Mouse (Mus musculus) thymus, adult 18-20 months (tissue): ENCODE data around the gene Fam20c.

ENCODE experiments used
- DNase-seq, 2 experiments: peaks; one replicate each; pipeline ENCODE4 v3.0.0; 2022; ENCODE audit warnings: mixed read lengths in 2 of 2

Gene Fam20c

DNA sequence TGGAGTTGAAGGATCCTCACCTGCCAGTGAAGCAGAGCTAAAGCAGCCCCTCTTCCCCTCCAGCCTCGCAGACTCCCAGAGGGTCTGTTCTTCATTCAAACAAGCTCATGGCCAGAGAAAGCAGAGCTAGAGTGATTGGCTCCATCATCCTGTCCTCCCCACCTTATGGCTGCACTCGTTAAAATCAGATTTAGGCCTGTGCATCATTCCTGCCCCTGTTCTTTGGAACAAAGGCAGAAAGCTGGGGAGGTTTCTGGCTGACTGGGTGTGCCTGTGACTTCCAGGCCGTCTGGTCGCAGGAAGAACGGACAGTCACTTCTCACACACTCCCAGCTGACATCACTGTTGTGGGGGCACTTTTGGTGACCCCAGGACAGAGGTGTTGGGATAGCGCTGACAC, 2.8 kb downstream of the Fam20c start:
- no peak for DNase-seq

DNA sequence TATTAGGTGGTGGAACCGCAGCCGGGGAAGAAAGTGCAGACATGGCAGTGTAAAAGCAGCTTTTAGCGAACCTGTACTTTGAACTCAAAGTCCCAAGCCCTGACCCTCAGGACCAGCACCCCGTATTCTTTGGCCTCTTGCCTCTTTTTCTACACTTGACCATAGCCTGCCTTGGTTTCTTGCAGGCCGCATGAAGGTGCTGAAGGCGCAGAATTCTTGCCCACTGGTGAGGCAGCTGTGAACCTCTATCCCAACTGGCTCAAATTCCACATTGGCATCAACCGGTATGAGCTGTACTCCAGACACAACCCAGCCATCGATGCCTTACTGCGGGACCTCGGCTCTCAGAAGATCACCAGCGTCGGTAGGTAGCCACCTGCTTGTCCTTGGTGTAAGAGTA, 3.3 kb downstream of the Fam20c start:
- DNase-seq: no peak

DNA sequence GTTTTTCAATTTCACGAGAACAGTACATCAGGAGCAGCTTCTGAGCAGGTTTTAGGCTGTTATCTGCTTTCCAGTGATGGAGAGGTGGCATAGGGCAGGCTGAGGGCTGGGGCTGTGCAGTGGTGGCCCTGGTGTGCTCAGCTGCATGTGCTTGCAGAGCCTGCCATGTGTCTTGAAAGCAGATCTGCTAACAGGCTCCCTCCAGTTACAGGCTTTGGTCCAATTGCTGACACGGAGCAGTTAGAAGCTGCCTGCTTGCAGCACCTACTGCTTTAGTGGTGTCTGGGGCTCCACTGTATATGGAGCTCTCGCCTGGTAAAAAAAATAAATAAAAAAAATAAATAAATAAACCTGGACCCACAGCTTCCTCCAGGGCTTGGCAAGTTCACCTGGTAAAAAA, 4.2 kb downstream of the Fam20c start:
- no peak for DNase-seq

DNA sequence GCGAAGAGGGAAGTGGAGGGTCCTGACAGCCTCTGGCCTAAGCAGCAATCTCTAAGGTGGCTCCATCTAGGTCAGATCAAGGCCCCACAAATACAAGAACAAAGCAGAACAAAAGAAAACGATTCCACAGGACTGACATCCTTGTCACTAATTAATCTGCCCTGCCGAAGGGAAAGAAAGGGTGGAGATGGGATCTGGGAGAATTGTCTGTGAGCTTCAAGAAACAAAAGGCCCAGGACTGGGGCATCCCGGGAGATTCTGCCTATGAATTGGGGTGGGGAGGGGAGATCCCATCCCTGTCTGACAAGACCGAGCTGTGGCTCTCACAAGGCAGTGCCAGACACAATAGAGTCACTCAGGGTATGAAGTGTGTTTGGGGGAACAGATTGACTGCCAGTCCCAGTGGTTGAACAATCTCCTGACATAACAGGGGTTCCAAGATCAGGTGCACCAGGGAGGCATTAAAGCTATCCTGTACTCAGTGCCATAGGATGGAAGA, 7.6 kb downstream of the Fam20c start:
- DNase-seq: no peak

DNA sequence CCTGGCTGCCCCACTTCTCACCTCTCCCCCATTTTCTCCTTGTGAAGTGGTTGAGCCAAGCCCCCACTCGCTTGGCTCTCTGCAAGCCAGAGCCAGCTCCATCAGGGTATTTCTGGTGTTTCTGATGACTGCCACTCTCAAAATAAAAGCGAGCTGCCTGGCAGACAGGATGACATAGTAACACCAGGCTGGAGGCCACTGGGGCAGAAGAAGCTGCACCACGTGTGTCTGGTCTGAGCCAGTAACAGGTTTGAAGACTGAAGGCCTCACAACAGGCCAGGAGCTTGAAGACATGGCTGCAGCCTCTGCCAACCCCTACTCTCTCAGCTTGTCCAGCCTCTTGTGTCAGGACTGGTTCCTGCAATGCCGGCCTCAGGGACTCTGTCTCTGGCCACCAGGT, 8.0 kb downstream of the Fam20c start:
- no peak for DNase-seq

DNA sequence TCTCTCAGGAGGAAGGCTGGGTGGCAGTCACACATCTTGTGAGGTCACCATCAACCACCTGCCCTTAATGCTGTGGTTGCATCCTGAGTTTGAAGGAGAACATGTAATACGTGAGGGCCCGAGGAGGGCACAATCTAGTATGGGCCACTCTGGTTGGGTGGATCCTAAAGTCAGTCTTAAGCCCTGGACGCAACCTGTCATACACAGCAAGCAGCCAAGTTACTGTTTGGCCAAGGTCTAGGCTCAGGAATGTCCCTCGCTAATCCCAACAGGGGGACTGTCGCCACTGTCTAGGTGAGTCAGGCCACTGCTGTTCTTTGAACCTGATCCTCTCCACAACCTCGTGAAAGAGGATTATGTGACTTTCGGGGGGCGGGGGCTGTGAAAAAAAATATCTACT, 10.3 kb downstream of the Fam20c start:
- no peak for DNase-seq

DNA sequence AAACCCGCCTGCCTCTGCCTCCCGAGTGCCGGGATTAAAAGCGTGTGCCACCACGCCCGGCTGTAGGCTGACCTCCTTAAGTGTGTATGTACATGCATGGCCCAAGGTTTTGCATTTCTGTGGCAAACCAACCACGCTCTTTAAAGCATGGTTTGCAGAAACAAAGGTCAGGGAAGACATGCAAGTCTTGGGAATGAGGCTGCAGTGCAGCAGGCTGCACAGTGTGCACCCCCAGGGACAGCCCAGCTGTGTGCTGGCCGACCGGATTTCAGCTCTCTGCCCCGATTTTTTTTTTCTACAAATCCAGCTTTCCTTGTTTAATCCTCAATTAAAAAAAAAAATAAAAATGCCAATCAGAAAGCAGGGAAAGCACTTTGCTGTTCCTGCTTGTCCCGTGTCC, 13.3 kb downstream of the Fam20c start:
- no peak for DNase-seq

DNA sequence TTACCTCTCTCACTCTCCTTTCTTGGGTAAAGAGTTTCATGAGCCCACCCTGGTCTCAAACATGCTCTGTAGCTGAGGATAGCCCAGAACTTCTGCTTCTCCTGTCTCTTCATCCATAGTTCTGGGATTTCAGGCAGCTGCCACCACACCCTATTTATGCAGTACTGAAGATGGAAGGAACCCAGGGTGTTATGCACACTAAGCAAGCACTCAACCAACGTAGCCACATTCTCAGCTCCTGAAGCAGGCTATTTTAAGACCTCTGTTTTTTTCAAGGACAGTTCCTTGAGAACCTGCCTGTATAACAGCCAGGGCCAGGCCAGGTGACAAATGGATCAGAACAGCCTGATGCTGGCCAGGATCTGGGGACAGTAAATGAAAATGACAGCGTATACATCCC, 14.4 kb downstream of the Fam20c start:
- no peak for DNase-seq

DNA sequence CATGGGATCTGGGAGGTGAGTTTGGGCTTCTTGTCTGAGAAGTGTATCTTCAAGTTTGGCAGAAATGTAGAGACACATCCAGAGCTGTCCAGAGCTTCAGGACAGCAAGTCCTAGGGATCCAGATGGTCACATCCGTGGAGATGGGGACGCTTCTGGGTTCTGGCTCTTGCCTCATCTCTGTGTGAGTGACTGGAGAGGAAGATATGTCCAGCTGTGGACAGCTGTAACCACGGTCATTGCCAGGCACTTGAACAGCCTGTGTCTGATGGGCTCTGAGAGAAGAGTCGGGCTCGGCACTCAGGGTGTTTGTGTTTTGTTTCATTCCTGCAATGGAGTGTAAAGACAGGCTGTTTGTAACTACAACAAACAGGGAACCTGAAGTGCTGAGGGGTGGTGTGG, 14.8 kb downstream of the Fam20c start:
- DNase-seq: no peak

DNA sequence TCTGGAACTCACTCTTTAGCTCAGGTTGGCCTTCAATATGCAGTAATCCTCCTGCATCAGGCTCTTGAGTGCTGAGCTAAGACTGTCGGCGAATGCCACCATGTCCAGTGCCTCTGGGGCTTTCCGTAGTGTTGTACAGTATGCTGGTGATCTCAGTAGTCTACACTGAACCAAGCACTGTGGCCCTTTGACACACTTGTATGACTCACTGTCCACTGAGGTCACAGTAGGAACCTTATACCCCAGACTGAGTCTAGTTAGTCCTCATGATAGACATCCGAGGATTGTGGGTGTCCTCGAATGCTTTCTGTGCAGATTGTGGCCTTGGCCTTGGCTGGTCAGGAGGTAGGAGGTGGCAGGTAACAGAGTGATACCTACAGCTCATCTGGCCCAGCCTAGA, 20.8 kb downstream of the Fam20c start:
- no peak for DNase-seq

DNA sequence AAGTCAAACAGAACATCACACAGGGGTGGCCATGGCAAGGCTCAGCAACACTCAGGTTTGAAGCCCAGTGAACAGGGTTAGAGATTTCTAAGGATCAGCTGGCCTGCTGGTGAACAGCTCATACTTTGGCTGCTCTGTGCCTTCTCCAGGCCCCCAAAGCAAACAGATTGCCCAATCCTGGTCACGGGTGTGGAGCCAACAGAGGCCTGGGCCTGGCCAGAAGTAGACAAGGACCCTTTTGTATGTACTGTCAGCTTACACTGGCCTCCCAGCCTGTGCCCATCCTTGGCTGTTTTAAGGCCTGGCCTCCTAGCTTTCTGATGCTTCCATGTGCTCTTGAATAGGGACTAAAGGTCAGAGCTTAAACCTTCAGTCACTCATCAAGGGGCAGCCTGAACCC, 22.0 kb downstream of the Fam20c start:
- no peak for DNase-seq

DNA sequence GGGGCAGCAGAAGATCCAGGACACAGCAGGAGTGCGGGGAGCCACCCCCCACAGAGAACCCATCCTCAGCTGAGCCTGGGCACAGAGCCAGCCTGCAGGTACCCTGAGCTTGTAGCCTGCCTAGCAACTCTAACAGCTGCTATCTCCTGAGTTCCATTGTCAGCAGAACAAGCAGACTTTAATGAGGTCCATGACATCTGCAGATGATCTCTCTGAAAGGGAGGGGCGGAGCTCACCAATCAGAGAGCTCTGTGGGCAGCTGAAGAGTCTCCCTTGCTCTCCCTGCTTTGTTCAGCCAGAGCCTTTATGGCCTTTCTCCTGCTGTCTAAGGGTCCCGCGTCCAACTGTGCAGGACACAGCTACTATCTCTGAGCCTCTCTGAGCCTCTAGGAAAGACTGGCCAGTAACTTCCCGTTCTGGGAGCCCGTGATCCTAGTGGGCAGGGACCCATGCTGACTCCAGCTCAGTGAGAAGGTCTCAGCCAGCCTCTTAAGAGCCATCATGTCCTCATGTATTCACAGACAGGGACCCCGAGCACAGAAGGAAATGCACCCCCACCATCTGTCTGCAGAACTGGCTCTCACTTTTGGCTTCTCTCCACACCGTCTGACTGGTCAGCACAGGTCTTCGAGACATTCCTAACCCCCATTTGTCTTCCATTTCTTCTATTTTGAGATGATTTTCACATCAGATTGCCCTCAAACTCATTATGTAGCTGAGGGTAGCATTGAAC, 24.6 kb downstream of the Fam20c start:
- no peak for DNase-seq

DNA sequence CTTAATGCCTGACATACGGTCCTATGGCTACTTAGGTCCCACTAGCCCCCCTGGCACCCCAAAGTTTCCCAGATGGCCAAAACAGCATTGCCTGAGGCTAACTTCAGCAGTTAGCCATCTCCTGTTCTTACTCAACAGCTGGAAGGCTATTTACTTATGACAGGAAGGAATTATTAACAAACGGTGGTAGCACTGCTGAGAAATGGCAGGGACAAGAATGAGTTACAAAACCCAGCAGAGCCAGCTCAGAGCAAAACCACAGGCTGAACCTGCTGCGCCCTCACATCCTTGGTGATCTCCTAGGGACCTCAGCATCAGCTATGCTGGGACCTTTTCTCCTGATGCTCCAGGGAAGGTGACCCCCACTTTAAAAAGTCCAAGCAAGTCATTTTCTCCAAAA, 25.3 kb downstream of the Fam20c start:
- no peak for DNase-seq

DNA sequence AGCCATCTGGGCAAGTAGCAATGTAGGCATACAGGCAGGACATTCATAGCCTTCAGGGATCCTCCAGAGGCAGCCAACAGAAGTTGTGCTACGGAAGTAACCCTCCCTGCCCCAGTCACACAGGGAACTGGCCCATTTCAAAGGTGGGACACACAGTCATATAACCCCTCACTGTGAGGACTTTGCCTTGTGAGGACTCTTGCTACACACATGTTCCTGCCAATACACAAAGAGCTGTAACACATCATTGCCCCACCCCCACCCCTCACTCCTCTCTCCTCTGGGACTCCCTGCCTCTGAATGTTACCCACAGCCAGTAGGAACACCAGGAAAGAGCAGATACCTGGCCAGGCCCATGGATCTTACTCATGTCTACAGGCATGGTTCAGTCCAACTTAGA, 28.4 kb downstream of the Fam20c start:
- no peak for DNase-seq

DNA sequence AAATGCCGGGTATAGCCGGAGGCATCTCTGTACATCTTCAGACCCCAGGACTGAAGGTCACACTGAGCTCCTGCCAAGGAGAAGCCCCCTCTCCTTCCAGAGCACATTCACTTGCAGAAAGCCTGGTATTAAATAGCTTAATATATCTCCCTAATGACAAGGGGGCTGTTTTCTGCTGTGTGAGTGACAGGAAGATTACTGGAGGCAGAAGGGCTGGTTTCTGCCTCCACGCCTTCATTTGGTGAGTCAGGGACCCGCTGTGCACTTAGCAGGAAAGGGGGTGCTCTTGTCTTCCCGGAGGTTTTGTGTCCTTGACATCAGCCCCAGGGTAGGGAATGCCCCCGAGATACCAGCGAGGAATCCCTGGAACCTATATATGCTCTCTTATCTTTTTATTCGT, 28.9 kb downstream of the Fam20c start:
- no peak for DNase-seq

DNA sequence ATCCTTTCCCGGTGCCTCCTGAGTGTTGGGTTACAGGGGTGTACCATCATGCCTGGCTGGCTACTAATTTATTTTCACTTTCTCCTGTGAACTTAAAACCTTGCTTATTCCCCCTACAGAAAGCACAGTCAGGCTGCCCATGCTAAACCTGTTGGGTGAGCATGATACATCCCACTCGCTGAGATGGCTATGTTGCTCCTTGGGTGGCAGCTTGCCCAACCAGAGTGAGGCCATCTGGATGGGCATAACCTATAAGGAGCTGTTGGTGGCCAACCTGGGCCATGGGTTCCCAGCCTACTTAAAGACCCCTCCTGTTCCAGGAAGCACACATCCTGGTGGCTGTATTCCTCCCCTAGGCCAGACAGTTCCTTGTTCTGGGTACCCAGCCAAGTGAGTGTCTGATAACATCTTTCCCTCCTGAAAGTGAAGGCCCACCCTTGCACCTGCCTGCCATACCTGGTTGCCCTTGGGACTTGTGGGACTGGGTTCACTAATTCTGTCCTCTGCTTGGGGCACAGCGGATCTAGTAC, 31.7 kb downstream of the Fam20c start:
- DNase-seq: no peak

DNA sequence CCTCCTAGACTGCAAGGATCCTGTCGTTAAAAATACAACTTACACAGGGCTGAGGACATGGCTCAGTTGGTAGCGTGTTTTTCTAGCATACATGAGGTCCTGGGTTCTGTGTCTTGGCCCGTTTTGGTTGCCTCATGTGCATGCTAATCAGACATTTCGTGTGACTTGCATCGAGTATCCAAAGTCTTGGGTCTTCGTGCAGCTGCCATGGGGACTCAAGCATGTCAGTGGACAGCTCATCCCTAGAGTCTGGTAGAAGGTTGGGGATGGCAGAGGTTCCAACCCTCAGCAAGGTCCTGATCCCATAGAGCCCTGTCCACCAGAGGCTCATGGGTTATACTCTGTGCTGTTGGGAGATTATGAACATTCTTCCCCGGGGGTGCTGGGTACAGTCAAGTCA, 33.3 kb downstream of the Fam20c start:
- DNase-seq: no peak

DNA sequence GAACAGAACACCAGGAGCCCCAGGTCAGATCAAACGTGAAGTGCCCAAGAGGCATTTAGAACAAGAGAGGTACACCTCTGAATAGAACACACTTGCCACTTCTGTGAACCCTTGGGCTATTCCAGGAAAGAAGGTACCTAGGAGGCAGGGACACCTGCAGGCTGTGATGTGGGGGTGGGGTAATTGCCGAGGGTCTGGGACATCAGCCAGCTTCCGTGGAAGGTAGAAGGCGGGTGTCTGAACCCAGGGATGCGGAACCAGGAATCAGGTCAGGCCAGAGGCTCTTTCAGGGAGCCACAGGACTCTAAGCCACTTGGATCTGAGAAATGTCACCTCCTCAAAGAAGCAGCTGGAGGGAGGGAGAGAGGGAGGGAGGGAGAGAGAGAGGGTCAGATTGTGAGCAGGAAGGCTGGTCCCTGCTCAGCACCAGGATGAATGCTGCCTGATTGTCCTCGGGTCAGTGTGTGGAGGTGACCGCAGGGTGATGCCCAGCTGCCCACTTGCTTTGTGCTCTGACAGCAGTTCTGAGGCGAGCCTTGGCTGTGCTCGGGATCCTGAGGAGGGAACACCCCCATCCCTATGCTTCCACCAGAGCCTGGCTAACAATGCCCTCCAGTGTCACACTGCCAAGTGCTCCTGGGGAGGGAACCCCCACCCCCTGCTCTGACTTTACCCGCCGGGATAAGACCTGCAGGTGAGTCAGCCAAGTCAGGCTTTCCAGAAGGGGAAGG, 34.3 kb downstream of the Fam20c start:
- no peak for DNase-seq

DNA sequence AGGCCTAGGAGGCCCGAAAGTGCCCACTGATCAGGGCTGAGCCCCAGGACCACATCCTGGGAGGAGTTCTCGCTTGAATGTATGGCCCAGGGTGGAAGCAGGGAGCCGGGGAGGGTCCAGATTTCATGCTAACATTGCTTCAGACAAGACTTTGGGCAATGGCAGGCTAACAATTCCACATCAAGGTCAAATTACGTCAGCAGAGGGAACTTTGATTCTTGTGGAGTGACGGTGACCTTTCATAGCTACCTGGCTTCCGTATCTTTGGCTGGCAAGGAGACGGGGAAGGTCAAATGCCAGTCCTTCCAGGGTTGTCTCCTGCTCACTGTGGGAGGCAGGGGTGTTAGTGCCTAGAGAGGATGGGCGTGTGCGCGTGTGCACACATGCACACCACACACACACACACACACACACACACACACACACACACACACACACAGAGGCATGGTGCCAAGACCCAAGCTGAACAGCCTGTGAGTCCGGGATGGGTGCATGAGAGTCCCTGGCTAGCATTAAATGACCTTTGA, 36.7 kb downstream of the Fam20c start:
- DNase-seq: no peak

DNA sequence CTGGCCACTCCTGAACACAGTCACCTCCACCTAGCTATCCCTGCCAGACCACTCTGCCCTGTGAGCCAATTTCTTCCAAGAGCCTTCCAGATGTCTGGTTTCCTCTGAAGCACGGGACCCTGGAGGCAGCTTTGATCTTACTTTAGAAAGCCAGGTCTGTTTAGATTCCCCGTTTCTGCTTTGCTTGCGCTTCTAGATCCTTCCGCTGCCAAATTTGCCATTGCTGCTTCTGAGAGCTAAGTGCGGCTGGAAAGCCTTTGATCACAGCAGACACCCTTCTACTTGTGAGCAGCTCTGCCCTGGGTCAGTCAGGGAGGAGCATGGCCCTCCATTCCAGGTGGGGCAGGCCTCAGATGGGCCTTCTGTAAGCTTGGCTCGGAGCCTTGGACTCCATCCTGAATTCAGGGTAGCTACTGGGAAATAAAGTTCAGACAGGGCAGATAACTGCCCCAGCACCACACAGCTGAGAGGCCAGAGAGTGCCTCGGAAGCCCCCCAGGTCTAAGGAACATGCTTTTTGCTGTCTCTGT, 47.3 kb downstream of the Fam20c start:
- no peak for DNase-seq

DNA sequence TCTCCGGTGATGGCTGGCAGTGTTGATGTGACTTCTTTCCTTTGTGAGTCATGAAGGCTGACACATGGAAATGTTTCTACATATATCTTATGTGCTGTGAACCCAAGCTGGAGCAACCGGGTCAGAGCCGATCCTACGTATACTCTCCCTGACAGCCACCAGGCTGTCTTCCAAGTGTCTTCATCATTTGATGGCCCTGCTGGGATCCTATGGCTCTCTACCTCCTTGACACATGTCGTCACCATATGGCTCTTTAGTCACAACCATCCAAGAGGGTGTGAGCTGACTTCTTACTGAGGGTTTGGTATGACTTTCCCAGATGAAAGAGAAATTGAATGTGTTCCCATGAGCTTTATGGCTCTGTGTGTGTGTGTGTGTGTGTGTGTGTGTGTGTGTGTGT, 50.0 kb downstream of the Fam20c start:
- no peak for DNase-seq

DNA sequence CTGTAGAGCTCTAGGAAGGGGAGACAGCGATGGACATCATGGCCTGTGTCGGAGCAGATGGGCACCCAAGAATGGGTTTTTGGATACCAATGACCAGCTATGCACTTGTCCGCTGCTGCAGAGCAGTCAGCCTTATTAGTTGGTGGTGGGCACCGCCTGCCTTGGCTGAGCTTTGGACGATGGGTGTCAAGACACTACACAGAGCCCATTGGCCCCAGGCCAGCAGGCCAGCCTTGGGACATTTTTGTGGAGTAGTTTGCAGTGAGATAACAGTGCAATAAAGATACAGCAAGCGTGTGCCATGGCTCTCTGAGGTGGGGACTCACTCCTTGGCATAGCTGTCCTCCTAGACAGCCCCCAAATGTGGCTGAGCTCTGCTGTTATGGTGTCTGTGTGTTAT, 55.5 kb downstream of the Fam20c start:
- no peak for DNase-seq

DNA sequence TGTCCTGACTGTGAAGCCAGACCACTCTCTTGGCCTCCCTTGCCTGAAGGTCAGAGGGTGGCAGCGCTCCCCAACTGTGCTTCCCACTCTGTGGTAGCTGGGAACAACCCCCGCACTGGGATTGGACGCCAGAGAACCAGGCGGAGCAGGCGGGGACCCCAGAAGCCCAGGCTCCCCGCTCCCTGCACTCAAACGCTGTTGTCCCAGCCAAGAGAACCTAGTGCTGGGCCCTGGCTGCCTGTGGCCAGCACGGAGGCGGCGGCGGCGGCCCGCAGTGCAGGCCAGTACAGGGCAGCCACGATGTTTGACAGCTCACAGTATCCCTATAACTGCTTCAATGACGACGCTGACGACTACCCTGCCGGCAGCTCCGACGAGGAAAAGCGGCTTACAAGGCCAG, 65.5 kb downstream of the Fam20c start, which contains the start of gene Gm5294:
Gene Gm5294, plus strand, starts transcription at position 301 of the 400 bp plus-strand sequence.
- no peak for DNase-seq
